Mouse (Mus musculus) heart, adult 11 months (tissue): Measurements from ENCODE around the gene Mink1.

Source experiments
- DNase-seq: peaks from one replicate; pipeline ENCODE4 v3.0.0; 2022

The Mink1 gene

DNA sequence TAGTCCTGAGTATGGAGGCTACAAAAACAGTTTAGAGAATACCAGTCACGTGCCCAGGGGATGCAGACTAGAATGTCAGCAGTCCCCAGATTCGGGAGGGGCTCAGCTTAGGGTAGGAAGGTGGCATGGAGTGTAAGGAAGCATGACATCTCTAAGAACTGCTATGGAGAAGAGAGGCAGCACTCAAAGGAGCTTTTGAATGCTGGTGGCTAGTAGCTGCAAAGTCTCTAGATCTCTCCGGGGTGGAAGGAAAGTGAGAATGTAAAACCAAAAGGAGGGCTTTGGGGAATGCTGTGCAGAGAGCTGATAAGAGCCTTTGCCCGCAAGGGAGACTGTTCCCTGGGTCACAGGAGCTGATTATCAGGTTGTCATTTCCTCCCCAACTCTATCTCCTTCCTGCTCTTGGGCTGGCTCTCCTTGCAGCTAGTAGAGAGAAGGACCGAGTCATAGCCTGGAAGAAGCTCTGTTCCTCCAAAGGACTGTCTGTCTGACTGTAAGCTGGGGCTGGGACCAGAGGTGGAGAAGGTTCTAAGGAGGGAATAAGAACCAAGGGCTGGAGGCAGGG, 76.1 kb downstream of the Mink1 start, which contains the start of gene Gp1ba:
Gene Gp1ba (plus strand): TSS at position 409 of the 565 bp plus-strand sequence.
- no peak for DNase-seq

DNA sequence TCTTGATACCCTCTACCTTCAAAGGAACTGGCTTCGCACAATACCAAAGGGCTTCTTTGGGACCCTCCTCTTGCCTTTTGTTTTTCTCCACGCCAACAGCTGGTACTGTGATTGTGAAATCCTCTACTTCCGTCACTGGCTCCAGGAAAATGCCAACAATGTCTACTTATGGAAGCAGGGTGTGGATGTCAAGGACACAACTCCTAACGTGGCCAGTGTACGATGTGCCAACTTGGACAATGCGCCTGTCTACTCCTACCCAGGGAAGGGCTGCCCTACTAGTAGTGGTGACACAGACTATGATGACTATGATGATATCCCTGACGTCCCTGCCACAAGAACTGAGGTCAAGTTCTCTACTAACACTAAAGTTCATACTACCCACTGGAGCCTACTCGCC, 77.3 kb downstream of the Mink1 start:
- DNase-seq, result peak; percentile 92

DNA sequence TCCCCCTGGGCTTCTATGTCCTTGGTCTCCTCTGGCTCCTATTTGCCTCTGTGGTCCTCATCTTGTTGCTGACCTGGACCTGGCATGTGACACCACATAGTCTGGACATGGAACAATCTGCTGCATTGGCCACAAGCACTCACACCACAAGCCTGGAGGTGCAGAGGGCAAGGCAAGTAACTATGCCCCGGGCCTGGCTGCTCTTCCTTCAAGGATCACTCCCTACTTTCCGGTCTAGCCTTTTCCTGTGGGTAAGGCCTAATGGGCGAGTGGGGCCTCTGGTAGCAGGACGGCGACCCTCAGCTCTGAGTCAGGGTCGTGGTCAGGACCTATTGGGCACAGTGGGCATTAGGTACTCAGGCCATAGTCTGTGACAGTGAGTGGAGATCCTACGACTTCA, 78.6 kb downstream of the Mink1 start:
- peak; percentile 87 for DNase-seq

DNA sequence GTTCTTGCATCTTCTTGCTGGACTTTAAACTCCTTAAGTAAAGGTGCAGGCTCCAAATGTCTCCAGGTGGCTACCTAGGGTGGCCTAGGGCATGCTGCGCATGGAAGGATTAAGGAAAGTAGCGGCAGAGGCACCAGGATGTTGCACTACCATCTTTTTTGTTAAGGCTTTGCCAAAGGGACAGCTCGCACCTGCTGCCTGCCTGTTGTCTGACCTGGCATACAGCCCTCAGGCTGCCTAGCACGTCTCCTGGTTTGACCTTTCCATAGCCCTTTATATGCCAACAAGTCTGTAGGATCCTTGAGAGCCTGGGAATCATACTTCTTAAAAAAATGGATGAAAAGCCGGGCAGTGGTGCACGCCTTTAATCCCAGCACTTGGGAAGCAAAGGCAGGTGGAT, 80.4 kb downstream of the Mink1 start:
- peak; percentile 86 for DNase-seq

DNA sequence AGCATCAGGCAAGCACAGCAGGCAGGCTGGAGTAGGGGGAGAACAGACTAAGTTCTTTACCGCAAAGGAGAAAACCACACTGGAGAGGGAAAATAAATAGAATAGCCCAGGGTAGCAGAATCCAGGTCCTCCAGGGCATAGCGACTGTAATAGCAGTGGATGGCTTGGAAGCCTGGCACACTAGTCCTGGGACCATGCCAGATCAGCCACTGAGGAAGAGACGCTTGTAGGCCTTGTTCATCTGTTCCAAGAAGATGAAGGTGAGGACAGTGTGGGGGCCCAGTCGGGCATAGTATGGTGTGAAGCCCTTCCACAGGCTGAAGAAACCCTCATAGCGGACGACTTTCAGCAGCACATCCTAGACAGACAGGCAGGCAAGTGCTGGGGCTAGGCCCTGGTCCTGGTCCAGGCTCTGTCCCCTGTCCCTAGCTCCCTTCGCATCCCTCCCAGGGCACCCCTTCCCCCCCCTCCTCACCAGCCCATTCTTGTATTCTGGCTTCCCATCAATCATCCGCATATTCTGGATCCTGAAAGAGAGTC, 82.0 kb downstream of the Mink1 start:
- DNase-seq, result peak; percentile 89

DNA sequence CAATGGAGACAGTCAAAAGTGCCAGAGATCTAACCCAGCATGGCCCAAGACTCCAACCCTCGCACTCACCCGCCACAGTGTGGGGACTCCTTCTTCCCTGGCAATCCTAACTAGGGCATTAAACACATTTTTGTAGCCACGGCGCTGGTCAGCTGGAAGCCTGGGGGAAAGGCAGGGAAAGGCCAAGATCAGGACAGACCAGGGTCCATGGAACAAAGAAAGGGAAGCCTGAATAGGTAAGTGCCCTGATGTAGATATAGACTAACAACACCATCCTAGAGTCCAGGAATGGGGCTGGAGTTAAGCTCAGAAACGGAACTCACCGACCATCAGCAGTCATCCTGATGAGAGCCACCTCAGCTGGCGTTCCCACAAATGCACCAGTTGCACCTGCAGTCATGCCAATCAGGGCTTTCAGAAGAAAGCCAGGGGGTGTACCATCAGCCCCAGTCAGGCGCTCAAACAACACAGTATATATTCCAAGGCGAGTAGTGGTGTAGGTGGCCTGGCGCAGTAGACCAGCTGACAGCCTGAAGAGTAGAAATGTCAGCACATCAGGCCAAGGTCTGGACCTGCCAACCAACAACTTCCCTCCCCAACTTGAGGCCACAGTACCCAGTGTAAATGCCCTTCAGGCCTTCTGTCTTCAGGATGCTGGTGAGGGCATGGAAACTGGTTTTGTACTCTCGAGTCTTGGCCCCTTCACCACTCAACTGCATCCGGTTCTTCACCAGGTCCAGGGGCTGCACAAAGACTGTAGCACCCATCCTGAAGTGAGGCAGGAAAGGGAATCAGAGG, 83.0 kb downstream of the Mink1 start:
- peak; percentile 96 for DNase-seq

DNA sequence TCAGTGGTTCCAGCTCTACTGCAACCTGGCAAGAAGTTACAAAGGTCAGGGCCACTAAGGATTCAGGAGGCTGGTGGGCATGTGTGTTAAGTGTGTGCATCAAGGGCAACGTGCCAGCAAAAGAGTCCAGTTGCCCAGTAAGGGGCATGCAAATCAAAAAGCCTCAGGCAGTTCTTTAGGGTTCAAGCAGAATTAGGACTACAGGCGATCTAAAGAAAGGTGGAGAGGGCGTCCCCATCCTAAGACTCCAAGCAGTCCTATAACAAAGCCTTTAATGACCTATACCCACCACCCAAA, 83.5 kb downstream of the Mink1 start:
- DNase-seq, result no peak

DNA sequence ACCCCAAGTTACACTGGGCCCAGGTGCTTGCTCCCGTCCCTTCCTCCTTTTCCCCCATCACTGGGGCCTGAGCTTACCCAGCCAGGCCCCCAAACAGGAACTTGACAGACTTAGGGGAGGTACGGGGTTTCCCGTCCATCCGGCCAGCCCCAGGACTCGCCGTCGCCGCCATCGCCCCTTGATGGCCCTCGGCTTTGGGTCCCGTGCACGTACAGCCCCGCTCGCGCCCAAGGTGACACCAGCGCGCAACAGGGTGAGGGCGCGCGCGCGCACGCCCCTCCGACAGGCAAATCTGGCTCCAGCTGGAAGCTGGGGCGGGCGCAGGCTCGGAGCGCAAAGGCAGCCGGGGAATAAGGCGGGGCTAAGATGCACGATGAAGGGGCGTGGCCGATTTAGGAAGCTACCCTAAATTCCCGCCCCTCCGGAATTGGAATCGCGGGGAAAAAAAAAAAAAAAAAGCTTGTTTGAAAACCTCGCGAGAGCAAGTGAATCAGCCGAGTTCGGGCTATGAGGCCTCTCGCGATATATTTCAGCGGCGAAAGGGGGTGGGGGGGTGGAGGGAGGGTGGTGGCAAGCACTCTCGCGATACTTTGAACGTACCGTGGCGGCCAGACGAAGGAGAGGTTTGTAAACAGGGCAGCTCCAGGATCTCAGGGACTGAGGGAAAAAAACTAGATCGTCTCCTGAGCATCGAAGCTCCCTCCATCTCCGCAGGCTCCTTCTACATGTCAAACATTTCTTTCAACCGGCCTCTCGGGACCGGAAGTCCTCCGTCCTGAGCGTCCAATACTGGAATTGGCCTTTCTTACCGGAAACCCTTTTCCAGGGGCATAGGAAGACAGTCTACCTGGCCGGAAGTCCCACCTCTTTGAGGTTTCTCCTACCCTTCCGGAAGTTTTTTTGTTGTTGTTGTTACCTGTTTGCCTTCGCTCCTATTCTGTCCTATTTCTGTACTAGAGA, 84.3 kb downstream of the Mink1 start, which contains the start of the genes Rnf167 and Slc25a11:
Gene Rnf167 (plus strand): TSS at position 545 of the 960 bp plus-strand sequence.
Gene Slc25a11 (minus strand): TSS at position 789 of the 960 bp plus-strand sequence.
- DNase-seq, result peak; percentile 100

DNA sequence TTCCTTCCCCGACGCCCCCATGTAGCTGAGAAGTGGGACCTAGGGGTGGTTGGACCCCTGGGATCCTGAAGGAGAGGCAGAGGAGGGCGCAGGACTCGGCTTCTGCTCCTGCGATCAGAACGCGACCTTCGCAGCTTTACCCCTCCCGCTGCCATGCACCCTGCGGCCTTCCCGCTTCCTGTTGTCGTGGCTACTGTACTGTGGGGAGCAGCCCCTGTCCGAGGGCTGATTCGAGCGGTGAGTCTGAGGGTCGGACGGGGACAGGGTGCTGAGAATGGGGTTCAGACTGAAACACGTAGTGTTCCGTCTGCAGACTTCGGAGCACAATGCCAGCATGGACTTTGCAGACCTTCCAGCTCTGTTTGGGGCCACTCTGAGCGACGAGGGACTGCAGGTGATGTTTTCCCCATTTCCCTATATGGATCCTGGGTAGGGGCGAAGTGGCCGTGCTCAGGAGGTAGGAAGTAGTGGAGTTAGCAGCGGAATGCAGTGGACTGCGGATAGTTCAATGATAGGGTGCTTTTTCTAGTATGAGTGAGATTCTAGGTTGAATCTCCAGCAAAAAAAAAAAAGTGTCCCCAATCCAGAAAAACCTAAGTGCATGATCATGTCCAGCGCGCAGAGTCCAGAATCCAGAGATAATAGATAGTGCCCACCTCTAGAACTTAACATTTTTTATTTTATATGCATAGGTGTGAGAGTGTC, 85.2 kb downstream of the Mink1 start:
- peak; percentile 96 for DNase-seq

DNA sequence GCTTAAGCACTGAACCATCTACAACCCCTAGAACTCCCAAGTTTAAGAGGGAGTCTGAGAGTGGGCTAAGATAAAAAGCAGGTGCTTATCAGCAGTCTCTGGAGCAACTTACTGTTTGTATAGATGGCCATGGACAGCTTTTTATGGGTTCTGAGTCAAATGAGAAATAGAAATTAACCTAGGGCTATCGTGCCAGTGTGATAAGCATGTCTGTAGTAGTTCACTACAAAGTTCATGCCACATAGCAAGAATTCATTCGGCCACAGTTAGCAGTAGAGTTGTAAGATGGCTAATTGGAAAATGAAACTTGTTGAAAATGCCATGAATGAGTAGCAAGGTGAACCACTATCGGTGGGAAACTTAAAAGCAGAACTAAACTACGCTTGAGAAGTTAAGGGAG, 85.8 kb downstream of the Mink1 start:
- DNase-seq, result no peak

DNA sequence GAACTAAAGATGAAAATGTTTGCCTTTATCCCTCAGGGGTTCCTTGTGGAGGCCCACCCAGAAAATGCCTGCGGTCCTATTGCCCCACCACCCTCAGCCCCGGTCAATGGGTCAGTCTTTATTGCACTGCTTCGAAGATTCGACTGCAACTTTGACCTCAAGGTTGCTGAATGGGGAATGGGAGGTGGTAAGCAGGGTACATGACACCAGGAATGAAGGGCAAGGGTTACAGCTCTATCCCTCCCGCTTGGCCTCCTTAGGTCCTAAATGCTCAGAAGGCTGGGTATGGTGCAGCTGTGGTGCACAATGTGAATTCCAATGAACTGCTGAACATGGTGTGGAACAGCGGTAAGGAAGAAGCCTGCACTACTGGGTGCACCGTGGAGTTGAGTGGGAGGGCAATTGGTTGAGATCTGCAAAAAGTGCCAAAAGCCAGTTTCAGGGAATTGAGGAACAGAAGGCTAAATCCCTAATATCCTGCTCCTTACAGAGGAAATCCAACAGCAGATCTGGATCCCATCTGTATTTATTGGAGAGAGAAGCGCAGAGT, 86.6 kb downstream of the Mink1 start:
- DNase-seq, result peak; percentile 91

DNA sequence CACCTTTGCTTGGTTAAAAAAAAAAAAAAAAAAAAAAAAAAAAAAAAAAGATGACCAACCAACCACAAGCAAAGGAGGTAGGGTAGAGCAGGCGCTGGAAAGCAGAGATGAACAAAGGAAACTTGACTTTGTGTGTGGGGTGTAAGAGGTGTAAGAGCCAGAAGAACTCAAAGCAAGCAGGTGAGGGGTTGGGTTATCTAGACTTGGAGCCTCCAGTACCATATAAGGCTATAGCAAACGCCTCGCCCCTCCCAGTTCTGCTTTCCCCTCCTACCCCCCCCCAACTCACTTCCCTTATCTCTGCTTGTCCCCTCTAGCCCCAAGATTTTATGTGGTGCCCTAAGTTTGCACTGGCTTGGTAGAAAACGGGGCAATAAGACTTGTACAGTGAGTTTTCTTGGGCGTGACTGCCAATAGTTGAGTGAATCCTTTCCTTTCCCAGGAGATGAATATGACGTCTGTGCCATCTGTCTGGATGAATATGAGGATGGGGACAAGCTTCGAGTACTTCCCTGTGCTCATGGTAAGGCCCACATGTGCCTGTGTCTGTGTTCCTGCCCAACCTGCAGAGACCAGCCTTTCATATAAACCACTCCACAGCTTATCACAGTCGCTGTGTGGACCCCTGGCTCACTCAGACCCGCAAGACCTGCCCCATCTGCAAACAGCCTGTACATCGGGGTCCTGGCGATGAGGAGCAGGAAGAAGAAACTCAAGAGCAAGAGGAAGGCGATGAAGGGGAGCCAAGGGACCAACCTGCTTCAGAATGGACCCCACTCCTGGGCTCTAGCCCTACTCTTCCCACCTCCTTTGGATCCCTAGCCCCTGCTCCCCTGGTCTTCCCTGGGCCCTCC, 87.9 kb downstream of the Mink1 start:
- DNase-seq, result peak; percentile 92

DNA sequence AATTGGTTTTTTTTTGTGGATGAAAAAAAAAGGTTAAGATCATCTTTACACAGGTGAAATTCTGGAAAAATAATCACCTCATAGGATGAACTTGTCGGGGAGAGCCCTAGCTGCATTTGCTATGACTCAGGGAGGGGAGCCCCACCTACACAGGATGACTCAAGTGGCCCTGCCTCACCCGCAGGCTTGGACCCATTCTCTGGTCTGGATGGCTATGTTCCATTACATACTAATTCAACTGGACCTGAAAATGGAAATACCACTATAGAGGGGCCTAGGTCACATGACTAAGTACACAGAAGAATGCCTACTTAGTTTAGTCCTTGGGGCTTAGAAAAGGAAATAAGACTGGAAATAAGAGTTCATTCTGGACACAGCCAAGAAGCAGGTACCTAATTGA, 88.7 kb downstream of the Mink1 start:
- peak; percentile 92 for DNase-seq

DNA sequence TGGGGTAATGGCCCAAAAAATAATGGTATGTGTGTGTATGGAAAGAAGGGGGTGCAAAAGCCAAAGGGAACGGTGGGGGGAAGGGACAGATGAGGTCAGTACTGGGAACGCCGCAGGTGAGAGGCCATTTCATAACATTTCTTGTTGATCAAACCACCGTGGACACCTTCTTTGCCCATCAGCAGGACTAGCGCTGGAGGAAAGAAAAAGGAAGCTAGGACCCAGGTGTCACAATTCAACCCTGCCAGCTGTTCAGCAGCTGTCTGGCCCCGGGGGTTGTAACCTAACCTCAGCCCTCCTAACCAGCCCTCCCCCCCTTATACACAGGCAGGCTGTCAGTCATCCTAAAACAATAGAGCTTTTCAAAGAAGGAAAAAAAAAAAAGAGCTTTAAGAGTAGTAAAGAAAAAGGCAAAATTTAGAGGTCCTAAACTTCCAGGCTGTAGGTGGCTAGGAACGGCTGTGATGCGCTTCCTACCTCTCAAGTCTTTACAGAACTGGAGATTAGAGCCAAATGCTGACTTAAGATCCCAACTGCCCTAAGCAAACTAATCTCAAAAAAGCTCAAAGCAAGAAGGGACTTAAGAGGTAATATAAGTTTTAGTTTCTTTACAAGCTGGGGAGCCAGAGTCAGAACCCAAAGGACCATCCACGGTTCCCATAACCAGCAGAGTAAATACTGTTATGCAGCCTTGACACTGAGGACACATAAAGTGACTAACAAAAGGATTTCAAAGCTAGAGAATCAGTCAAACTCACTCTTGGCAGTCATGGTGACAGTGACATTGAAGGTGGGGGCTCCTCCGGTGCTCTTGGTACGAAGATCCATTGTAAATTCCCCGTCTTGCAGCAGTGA, 89.6 kb downstream of the Mink1 start:
- DNase-seq, result peak; percentile 94

DNA sequence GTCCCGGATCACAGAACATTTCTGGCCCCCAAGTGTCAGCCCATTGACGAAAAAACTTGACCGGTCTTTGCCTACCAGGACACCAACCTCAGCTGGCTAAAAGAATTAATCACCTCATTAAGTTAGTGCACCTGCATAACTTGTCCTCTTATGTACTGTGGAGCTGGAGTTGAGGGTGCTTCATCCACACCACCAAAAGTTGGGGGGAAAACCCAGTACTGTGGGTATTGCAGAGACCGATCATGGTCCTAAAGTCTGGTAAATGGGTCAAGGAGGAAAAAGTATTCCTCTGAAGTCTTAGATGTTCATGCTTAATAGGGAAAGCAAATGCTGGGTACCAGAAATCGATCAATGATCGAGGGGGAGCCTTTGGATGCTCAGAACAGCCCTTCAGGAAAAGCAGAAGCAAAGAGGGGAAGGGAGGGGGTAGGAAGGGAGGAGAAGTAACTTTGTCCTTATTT, 90.2 kb downstream of the Mink1 start:
- no peak for DNase-seq

DNA sequence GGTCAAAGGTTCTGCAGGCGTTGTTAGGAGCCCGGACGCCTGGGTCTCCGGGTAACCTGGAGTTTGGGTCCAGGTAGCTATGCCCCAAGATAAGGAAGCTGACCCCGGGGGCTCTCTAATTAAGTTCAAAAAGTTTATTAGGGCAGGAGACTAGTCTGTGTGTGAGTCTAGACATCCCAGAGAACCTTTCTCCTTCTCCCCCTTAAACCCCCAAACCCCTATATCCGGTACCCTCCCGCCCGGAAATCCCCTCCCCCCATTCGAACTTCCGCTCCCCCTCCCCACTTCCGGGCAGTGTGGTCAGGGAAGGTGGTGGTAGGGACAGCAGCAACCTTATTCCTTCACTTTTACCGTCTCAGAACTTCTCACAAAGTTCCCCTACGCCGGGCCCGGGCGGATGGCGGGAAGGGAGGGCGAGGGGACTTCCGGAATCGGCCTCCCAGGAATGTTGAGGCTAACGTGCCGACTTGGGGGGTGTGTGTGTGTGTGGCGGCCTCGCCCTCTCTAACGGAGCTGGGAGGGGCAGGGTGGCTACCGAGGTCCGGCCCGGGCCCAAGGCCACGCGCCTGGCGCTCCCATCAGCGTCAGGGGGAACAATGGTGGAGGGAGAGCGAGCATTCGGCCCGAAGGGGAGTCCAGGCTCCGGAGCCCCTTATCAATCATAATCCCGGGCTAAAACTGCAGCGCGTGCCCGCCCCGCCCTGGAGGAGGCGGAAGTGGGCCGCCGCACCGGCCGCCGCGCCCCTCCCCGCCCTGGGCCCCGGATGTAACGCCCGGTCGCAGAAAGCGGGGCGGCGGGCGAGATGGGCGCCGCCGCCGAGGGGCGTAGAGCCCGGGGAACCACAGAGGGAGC, 90.9 kb downstream of the Mink1 start:
- peak; percentile 98 for DNase-seq

DNA sequence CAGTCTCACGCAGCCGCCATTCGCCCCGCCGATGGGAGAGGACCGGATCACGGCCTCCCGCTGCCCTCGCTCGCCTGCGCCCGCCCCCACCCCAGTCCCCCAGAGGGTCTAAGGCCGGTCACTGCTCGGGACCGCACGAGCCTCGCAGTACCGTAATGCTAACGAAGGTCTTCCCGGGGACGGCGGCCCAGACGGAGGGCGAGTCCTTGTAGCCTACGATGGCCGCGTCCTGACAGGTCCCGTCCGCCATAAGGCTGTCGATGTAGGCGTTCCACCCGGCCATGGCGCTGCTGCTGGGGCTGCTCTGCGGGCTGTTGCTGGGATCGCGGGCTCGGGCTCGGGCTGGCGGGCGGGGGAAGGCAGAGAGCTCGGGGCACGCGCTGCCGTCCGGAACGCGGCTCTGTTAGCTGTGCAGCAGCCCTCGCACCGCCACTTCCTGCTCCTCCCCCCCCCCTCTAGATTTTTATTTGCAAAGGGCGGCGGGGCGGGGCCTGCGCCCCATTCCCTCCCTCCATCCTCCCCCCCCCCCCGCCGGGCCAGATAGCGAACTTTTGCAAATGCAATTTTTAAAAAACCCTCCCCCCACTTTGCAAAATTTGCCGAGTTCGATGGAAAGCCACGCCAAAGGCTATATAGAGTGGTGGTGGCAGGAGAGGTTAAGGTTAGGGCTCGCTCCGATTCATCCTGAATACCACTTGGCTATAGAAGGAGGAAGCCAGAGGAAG, 91.7 kb downstream of the Mink1 start, which contains the start of gene Pfn1:
Gene Pfn1 (minus strand): TSS at position 447 of the 725 bp plus-strand sequence.
- no peak for DNase-seq

DNA sequence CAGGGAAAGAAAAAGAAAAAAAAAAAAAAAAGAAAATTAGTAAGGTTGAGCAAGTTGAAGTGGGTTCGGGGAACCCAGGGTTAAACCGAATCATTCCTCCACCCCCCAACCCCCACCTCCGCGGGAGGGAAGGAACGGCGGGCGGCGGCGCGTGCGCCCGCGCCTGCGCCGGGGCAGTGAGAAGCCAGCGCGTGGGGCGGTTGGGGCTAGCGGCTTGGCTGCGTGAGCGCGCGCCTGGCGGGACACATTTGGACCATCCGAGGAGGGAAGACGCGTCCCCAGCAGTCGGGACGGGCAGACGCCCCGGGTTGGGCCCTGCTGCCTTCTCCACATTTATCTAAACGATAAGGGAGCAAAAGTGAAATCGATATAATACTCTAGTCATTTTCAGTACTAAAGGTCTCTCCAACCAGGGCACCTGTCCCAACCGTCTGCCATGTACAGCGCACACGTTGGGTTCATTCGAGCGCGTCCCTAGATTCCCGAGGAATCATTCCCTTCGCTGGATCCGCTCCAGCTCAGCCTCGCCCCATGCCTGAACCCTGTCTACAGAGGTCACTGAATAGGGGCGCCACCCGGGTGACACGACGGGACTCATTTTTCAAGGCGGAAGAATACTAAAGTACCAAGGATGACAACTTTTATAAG, 92.4 kb downstream of the Mink1 start:
- peak; percentile 99 for DNase-seq
